Mouse (Mus musculus) embryonic fibroblast, embryonic 13.5 days (primary cell): Measurements from ENCODE around the gene Spc25.

Experiments used
- CTCF ChIP-seq: IDR thresholded peaks from 2 replicates; pipeline ENCODE4 v1.5.1; 2011; ENCODE audit warnings: mild to moderate bottlenecking, control low read depth, low read length, moderate library complexity, borderline replicate concordance; ENCODE audit not compliant: insufficient read depth
- POLR2A ChIP-seq: IDR thresholded peaks from 2 replicates; pipeline ENCODE4 v1.6.1; 2011; ENCODE audit warnings: low read depth, mild to moderate bottlenecking, control low read depth, low read length, moderate library complexity

- TF ChIP-seq CTCF (no peak), POLR2A (no peak)
Observed at GRCm38 (mm10) chr2:69158907-69159306, 47.1 kb downstream of the Spc25 start.
